Mouse (Mus musculus) olfactory bulb, adult 2 months (tissue): ENCODE results near the gene Obsl1.

ENCODE experiments used
- CTCF ChIP-seq: fragments of 200-500 bp; IDR thresholded peaks from 2 replicates; pipeline ENCODE4 v1.5.1; 2012; ENCODE audit warnings: low read depth, mild to moderate bottlenecking, low read length, moderate library complexity; ENCODE audit not compliant: insufficient read depth
- POLR2A ChIP-seq: fragments of 200-500 bp; IDR thresholded peaks from 2 replicates; pipeline ENCODE4 v1.6.1; 2012; ENCODE audit warnings: mild to moderate bottlenecking, low read depth, low read length, moderate library complexity; ENCODE audit not compliant: insufficient read depth

DNA sequence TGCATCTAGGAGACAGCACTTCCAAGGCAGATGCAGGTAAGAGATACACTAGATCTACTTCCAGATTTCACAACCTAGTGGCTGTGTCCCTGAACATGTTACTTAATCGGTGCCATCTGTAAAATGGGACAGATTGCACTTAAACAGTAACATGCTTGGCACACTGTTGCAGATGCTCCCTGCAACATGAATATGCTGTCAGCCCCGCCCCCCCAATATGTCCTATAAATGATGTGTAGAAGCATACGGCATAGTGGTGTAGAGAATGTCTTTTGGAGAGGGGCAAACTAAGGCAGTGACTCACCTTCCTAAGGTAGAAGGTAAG, 28.3 kb downstream of the Obsl1 start:
- TF ChIP-seq CTCF (no peak), POLR2A (no peak)
